Mouse (Mus musculus): ENCODE results near the gene Hoxc4. TPM values are rescaled to one million over a fixed set of nuclear protein-coding genes. Genes with fewer than 3 reads are reported as not detected.
A peak's percentile ranks its signal among the peaks of the same experiment; 100 is the strongest.

Hoxc4 gene
- polyA plus RNA-seq, 1 experiment from 2014 or later, result 1.4 TPM

GRCm38 (mm10) chr15:103056396-103056795, 37.7 kb downstream of the Hoxc4 start:
- peaks cover 82% of the 10 kb centered on the region for H3K27me3 ChIP-seq

GRCm38 (mm10) chr15:103058715-103059114, 40.0 kb downstream of the Hoxc4 start:
- H3K4me2 ChIP-seq, result no peak overlapping the region
- no peak overlapping the region for H3K4me3 ChIP-seq
- no peak for ATAC-seq (ENCODE audit: borderline replicate concordance, extremely low read depth, low FRiP score, low TSS enrichment)
- H3K9ac ChIP-seq, result no peak overlapping the region
- H3K27me3 ChIP-seq, result peaks cover 95% of the 10 kb centered on the region
- WGBS, result 25% methylated on average over 12 of the region's 12 CpGs
- H3K4me1 ChIP-seq, result peaks cover 11% of the 10 kb centered on the region; the same call in 1 of the 2 replicates
- no peak overlapping the region for H3K27ac ChIP-seq
- H3K9me3 ChIP-seq, result no peaks in the 10 kb centered on the region
- H3K36me3 ChIP-seq, result no peaks in the 10 kb centered on the region

More at GRCm38 (mm10) chr15:103056396-103056795, 37.7 kb downstream of the Hoxc4 start:
- peaks cover 10% of the 10 kb centered on the region; the same call in 1 of the 2 replicates for H3K4me1 ChIP-seq
- H3K9me3 ChIP-seq, result no peaks in the 10 kb centered on the region
- H3K36me3 ChIP-seq, result no peaks in the 10 kb centered on the region
- no peak for ATAC-seq (ENCODE audit: borderline replicate concordance, extremely low read depth, low FRiP score, low TSS enrichment)
- 56% methylated on average over 2 of the region's 2 CpGs for WGBS
- H3K4me3 ChIP-seq, result no peak overlapping the region
- H3K9ac ChIP-seq, result no peak overlapping the region
- no peak overlapping the region for H3K4me2 ChIP-seq
- H3K27ac ChIP-seq, result no peak overlapping the region

DNA sequence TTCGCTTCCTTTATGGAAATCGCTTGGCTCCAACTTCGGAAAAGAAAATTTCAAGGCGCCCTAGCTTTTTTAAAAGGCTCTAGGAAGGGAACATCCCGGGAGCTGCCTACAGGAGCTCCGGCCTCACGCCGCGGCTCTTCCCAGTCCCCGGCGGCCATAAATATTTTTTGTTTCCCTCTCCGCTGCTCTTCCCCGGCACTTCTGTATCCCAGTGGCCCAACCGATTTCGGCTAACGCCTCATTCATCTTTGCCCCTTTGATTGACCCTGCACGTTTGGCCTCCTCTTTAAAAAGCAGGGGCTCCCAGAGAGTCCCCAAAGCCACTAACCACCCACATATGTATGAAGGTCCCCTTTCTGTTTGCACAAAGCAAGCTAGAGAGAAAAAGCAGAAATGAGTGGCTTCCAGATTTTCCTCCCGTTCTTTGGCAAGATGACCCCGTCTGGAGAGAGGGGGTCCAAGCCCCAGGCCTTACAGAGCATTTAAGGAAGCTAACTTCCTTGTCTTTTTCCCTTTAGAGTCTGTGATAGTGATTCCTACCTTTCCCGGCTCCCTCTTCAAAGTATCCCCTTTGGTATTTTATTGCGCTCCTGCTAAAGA, 40.8 kb downstream of the Hoxc4 start:
- no peak for ATAC-seq (ENCODE audit: borderline replicate concordance, extremely low read depth, low FRiP score, low TSS enrichment)
- H3K9me3 ChIP-seq, result no peaks in the 10 kb centered on the region
- 0 out of 2 replicates have a peak overlapping the region, but pooled peaks have one; percentile 5 for H3K4me3 ChIP-seq
- H3K27me3 ChIP-seq, result peaks cover 95% of the 10 kb centered on the region
- no peak overlapping the region for H3K27ac ChIP-seq
- peaks cover 11% of the 10 kb centered on the region; the same call in 1 of the 2 replicates for H3K4me1 ChIP-seq
- no peaks in the 10 kb centered on the region for H3K36me3 ChIP-seq
- peak overlapping the region; percentile 34 for H3K4me2 ChIP-seq
- whole genome bisulfite sequencing, result 8% methylated on average over 21 of the region's 21 CpGs
- no peak overlapping the region for H3K9ac ChIP-seq

- Histone ChIP-seq H3K27me3 (peaks cover 92% of the 10 kb centered on the region), H3K36me3 (no peaks in the 10 kb centered on the region), H3K4me2 (no peak overlapping the region), H3K9me3 (no peaks in the 10 kb centered on the region), H3K9ac (no peak overlapping the region), H3K4me3 (no peak overlapping the region), H3K27ac (no peak overlapping the region), H3K4me1 (peaks cover 11% of the 10 kb centered on the region; the same call in 1 of the 2 replicates)
- ATAC-seq (ENCODE audit: borderline replicate concordance, extremely low read depth, low FRiP score, low TSS enrichment), result no peak
- WGBS, result 36% methylated on average over 11 of the region's 11 CpGs
Measured at GRCm38 (mm10) chr15:103060021-103060340, 41.2 kb downstream of the Hoxc4 start.

- ATAC-seq (ENCODE audit: borderline replicate concordance, extremely low read depth, low FRiP score, low TSS enrichment), result peak; percentile 46; the same call in 1 of the 2 replicates
- Histone ChIP-seq H3K9ac (no peak overlapping the region), H3K9me3 (no peaks in the 10 kb centered on the region), H3K4me1 (peaks cover 11% of the 10 kb centered on the region; the same call in 1 of the 2 replicates), H3K27ac (no peak overlapping the region), H3K27me3 (peaks cover 92% of the 10 kb centered on the region), H3K36me3 (no peaks in the 10 kb centered on the region), H3K4me2 (peak overlapping the region; percentile 34), H3K4me3 (peak overlapping the region; percentile 7; the same call in 1 of the 2 replicates)
- WGBS, result 6% methylated on average over 36 of the region's 36 CpGs
Measured at GRCm38 (mm10) chr15:103060341-103061130, 41.8 kb downstream of the Hoxc4 start.

DNA sequence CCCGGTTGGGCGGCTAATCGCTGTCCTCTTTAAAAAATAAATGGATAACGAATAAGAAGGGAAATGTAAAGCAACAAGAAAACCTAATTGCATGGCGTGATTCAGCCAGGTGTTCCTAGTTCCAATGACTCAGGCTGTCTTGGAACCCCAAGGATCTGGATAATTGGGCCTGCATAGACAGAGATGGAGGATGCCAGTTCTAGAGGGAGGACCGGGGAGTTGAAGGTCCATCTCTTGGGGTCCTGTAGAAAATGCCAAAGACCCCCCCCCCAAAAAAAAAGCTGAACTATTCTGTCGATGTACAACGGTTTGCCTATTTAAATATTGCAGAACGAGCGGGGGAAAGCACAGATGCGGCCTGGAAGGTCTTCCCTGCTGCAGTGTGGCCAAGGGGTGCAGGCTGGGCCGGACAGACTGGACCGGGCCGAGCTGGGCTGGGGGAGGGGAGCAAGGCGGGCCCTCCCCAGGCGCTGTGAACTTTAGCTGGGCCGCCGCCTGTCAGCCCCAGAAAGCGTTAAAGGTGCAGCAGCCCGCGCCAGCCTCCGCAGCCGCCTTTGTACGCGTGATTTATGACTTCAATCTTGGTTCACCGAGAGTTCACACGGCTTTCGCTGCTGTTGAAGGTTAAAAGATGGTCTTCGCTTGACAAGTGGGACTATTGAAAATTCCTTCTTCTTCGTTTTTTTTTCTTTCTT, 42.5 kb downstream of the Hoxc4 start:
- Histone ChIP-seq H3K4me1 (peaks cover 11% of the 10 kb centered on the region; the same call in 1 of the 2 replicates), H3K36me3 (no peaks in the 10 kb centered on the region), H3K4me2 (peak overlapping the region; percentile 34), H3K4me3 (peak overlapping the region; percentile 7; the same call in 1 of the 2 replicates), H3K9ac (no peak overlapping the region), H3K9me3 (no peaks in the 10 kb centered on the region), H3K27ac (no peak overlapping the region), H3K27me3 (peaks cover 93% of the 10 kb centered on the region)
- WGBS, result 6% methylated on average over 30 of the region's 30 CpGs
- no peak for ATAC-seq (ENCODE audit: borderline replicate concordance, extremely low read depth, low FRiP score, low TSS enrichment)

DNA sequence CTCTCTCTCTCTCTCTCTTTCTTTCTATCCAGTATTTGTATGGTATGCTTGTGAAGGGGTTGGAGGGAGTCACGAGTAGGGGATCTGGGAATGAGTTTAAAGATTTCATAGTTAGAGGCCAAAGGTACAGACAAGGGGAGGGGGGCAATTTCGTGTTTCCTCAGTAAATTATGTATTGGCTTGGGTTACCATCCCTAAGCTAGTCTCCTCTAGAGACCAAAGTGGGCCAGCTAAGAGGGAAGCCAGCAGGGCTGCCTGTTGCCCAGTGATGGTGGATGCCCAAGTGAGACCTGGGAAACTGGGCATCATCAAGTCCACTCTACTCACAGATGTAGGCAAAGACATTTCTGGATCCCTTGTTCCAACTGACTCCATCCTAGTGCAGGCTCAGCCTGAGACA, 43.3 kb downstream of the Hoxc4 start:
- Histone ChIP-seq H3K4me3 (no peak overlapping the region), H3K36me3 (no peaks in the 10 kb centered on the region), H3K4me1 (peaks cover 11% of the 10 kb centered on the region; the same call in 1 of the 2 replicates), H3K4me2 (no peak overlapping the region), H3K27ac (no peak overlapping the region), H3K9me3 (no peaks in the 10 kb centered on the region), H3K9ac (no peak overlapping the region), H3K27me3 (peaks cover 93% of the 10 kb centered on the region)
- ATAC-seq (ENCODE audit: borderline replicate concordance, extremely low read depth, low FRiP score, low TSS enrichment), result no peak
- 21% methylated on average over 2 of the region's 2 CpGs for WGBS

- ATAC-seq (ENCODE audit: borderline replicate concordance, extremely low read depth, low FRiP score, low TSS enrichment), result no peak
Measured at GRCm38 (mm10) chr15:103065642-103066041, 46.9 kb downstream of the Hoxc4 start.

DNA sequence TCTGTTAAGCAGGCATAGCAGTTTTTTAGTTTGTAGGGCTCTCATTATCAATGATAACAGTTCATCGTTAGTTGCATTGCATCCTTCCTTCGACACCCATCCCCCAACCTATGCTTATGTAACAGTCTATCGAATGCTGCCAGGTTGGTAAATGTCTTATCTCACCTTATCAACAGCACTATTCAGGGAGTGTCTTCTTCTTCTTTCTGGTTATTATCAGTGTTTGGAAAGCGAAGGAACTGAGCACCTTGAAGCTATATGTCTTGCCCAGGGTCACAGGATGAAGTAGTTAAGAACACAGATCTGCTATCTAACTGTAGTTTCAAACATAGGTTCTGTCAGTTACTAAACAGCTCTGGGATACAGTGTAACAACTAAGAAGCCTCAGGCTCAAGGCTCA, 49.0 kb downstream of the Hoxc4 start:
- H3K36me3 ChIP-seq, result no peaks in the 10 kb centered on the region
- H3K4me1 ChIP-seq, result peaks cover 8% of the 10 kb centered on the region; the same call in 1 of the 2 replicates
- no peak overlapping the region for H3K27ac ChIP-seq
- H3K9me3 ChIP-seq, result no peaks in the 10 kb centered on the region
- ATAC-seq (ENCODE audit: borderline replicate concordance, extremely low read depth, low FRiP score, low TSS enrichment), result no peak
- H3K27me3 ChIP-seq, result peaks cover 93% of the 10 kb centered on the region
- H3K9ac ChIP-seq, result no peak overlapping the region
- H3K4me2 ChIP-seq, result no peak overlapping the region
- no peak overlapping the region for H3K4me3 ChIP-seq
- WGBS, result 37% methylated on average over 4 of the region's 4 CpGs

More at GRCm38 (mm10) chr15:103065642-103066041, 46.9 kb downstream of the Hoxc4 start:
- Histone ChIP-seq H3K27ac (no peak overlapping the region), H3K9ac (no peak overlapping the region), H3K27me3 (peaks cover 95% of the 10 kb centered on the region), H3K36me3 (no peaks in the 10 kb centered on the region), H3K4me1 (peaks cover 17% of the 10 kb centered on the region; the same call in 1 of the 2 replicates), H3K4me2 (no peak overlapping the region), H3K9me3 (no peaks in the 10 kb centered on the region), H3K4me3 (no peak overlapping the region)
- 14% methylated on average over 7 of the region's 7 CpGs for WGBS

DNA sequence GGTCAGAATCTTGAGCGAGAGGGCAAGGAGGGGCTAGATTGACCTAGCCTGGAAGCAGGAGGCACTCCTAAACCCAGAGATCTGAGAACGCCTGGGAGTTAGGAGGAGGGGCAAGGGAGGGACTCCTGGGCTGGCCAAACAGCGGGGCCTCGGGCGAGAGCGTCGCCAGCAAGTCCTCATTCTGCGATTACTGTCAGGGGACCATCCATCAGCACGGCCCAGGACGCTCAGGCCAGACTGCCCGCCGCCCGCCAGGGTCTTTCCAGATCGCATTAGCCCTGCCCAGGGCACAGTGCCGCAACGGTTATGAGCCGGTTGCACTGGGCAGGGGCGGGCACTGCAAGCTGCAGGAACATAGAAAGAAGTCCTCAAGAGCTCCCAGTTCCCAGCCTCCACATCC, 50.4 kb downstream of the Hoxc4 start:
- no peak for ATAC-seq (ENCODE audit: borderline replicate concordance, extremely low read depth, low FRiP score, low TSS enrichment)
- no peak overlapping the region for H3K9ac ChIP-seq
- no peak overlapping the region for H3K27ac ChIP-seq
- under 1% methylated on average over 18 of the region's 18 CpGs for WGBS
- peaks cover 86% of the 10 kb centered on the region for H3K27me3 ChIP-seq
- H3K4me2 ChIP-seq, result peak overlapping the region; percentile 58
- H3K9me3 ChIP-seq, result no peaks in the 10 kb centered on the region
- no peaks in the 10 kb centered on the region for H3K36me3 ChIP-seq
- H3K4me3 ChIP-seq, result peak overlapping the region; percentile 20; the same call in 1 of the 2 replicates
- H3K4me1 ChIP-seq, result peaks cover 8% of the 10 kb centered on the region; the same call in 1 of the 2 replicates

- H3K4me3 ChIP-seq, result no peak overlapping the region
- H3K4me2 ChIP-seq, result no peak overlapping the region
- peaks cover 89% of the 10 kb centered on the region for H3K27me3 ChIP-seq
- no peak overlapping the region for H3K27ac ChIP-seq
- WGBS, result 44% methylated on average over 5 of the region's 5 CpGs
- H3K9me3 ChIP-seq, result no peaks in the 10 kb centered on the region
- ATAC-seq (ENCODE audit: borderline replicate concordance, extremely low read depth, low FRiP score, low TSS enrichment), result no peak
- H3K36me3 ChIP-seq, result no peaks in the 10 kb centered on the region
- H3K4me1 ChIP-seq, result peaks cover 8% of the 10 kb centered on the region; the same call in 1 of the 2 replicates
- no peak overlapping the region for H3K9ac ChIP-seq
Measured at GRCm38 (mm10) chr15:103071266-103071665, 52.5 kb downstream of the Hoxc4 start.

Measured in lung, embryonic 15.5 days (tissue).